Mouse (Mus musculus) lung, embryonic 16.5 days (tissue): ENCODE data around the gene Frmd6. TPM values are rescaled to one million over a fixed set of nuclear protein-coding genes. Genes with fewer than 3 reads are reported as not detected.

Source experiments
- ATAC-seq: fragments of 200-750 bp; cut with Nextera tagmentation; 2 replicates; pipeline ENCODE4 v1.8.0; 2017; ENCODE audit warnings: low read depth, mild to moderate bottlenecking, moderate library complexity
- H3K27ac ChIP-seq: fragments of 300-500 bp; sonication (generic); 2 replicates; pipeline ENCODE4 v1.5.1; 2014; ENCODE audit warnings: mild to moderate bottlenecking, control low read depth, low read length
- H3K27me3 ChIP-seq: fragments of 300-500 bp; sonication (generic); 2 replicates; pipeline ENCODE4 v1.6.1; 2014; ENCODE audit warnings: low read depth, low read length, mixed read lengths; ENCODE audit not compliant: control insufficient read depth, insufficient read depth
- H3K36me3 ChIP-seq: fragments of 300-500 bp; sonication (generic); 2 replicates; pipeline ENCODE4 v1.6.1; 2014; ENCODE audit warnings: low read length; ENCODE audit not compliant: control insufficient read depth, insufficient read depth
- H3K4me1 ChIP-seq: fragments of 300-500 bp; sonication (generic); replicated peaks from 2 replicates; pipeline ENCODE4 v1.6.1; 2014; ENCODE audit warnings: low read length, mixed read lengths; ENCODE audit not compliant: control insufficient read depth, insufficient read depth
- H3K4me2 ChIP-seq: fragments of 300-500 bp; sonication (generic); 2 replicates; pipeline ENCODE4 v1.6.1; 2014; ENCODE audit warnings: low read depth, low read length, control low read depth
- H3K4me3 ChIP-seq: fragments of 300-500 bp; sonication (generic); 2 replicates; pipeline ENCODE4 v1.5.1; 2014; ENCODE audit warnings: mild to moderate bottlenecking, low read length, control low read depth
- H3K9ac ChIP-seq: fragments of 300-500 bp; sonication (generic); 2 replicates; pipeline ENCODE4 v1.6.1; 2014; ENCODE audit warnings: low read length, control low read depth
- H3K9me3 ChIP-seq: fragments of 300-500 bp; sonication (generic); 2 replicates; pipeline ENCODE4 v1.6.1; 2016; ENCODE audit warnings: low read length; ENCODE audit not compliant: control insufficient read depth
- WGBS: fragments of 180-500 bp; shearing (Covaris S2); extraction: QIAGEN DNeasy Blood & Tissue Kit; methylation state at CpG from one replicate; pipeline ENCODE4 v1.1.7; 2014; 5-methylcytosine and 5-hydroxymethylcytosine counted together
- polyA plus RNA-seq: library from polyadenylated mRNA; unstranded; fragments of >200 nt; fragmentation: Nextera tagmentation; extraction: Ambion mirVana; gene quantifications from 2 replicates; pipeline ENCODE4 v1.2.1, GENCODE M21; 2015

Gene Frmd6
- polyA plus RNA-seq, 1 experiment from 2014 or later: 38.9 TPM

DNA sequence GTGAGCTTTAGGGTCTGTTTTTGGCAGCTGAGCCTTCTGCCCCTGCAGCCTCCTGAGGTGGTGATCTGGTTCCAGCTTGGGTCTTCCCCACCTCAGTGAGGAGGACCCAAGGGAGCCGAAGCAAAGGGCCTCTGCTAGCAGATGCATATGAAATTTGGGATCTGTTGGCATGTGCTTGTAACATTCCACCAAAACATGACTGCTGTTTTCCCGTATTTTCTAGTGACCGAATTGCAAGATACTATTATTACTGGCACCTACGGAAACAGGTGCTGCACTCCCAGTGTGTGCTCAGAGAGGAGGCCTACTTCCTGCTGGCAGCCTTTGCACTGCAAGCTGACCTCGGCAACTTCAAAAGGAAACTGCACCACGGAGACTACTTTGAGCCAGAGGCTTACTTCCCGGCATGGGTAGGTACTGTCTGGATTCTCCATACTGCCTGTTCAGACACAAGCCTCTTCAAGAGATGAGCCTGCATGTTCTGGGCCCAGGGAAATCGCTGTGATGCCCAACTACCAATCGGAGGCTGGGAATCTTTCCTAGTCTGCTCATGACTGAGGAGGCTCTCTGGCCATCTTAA lies 55.2 kb downstream of the Frmd6 start:
- Histone ChIP-seq H3K9me3 (no peaks in the 10 kb centered on the region), H3K4me1 (peaks cover 11% of the 10 kb centered on the region), H3K27me3 (no peaks in the 10 kb centered on the region), H3K27ac (no peak overlapping the region; the same call in 1 of the 2 replicates), H3K36me3 (peaks cover 32% of the 10 kb centered on the region), H3K4me3 (no peak overlapping the region), H3K9ac (no peak overlapping the region), H3K4me2 (no peak overlapping the region)
- WGBS: 60% methylated on average over 9 of the region's 9 CpGs
- no peak for ATAC-seq

DNA sequence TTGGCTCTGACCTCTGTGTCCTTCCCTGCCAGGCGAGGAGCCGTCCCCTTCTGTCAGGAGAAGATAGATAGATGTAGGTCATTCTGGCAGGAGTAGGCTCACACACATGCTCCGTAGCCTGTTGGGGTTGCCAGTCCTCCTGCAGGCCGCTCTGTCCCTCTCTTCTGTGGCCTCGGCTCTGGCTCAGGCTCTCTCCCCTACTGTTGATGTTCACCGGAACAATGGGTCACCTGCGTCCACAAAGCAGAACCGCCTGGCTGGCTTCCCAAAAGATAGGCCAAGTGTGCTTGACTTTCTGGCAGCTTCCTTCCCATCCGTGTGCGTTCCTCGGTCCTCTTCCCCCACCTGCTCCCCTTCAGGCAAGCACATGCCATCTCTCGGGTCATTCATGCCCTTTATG lies 56.0 kb downstream of the Frmd6 start:
- Histone ChIP-seq H3K27me3 (no peaks in the 10 kb centered on the region), H3K36me3 (peaks cover 34% of the 10 kb centered on the region), H3K9ac (no peak overlapping the region), H3K9me3 (no peaks in the 10 kb centered on the region), H3K4me1 (peaks cover 9% of the 10 kb centered on the region), H3K4me2 (no peak overlapping the region), H3K27ac (peak overlapping the region; percentile 42), H3K4me3 (no peak overlapping the region)
- WGBS: 38% methylated on average over 12 of the region's 12 CpGs
- ATAC-seq: peak; percentile 34; the same call in 1 of the 2 replicates

DNA sequence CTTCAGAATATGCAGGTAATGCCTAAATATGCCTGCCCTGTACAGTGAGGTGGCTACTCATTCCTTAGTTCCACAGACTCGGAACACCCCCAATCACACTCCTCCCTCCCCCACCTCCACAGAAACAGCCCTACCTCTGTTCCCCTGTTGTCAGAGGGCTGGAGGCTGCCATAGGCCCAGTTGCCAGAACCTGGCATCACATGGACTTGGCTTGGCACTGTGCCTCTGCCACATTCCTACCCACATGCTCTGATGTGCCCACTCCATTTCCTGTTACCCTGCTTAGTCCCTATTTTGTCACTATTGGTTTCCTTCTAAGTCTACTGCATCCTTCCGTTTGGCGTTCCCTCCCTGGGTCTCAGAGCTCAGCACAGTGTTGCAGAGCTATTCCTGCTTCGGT lies 56.5 kb downstream of the Frmd6 start:
- 80% methylated on average over 4 of the region's 4 CpGs for WGBS
- no peaks in the 10 kb centered on the region for H3K9me3 ChIP-seq
- no peak overlapping the region for H3K4me2 ChIP-seq
- H3K9ac ChIP-seq: no peak overlapping the region
- H3K27me3 ChIP-seq: no peaks in the 10 kb centered on the region
- no peak overlapping the region for H3K4me3 ChIP-seq
- H3K4me1 ChIP-seq: peaks cover 9% of the 10 kb centered on the region
- peak; percentile 18; the same call in 1 of the 2 replicates for ATAC-seq
- H3K36me3 ChIP-seq: peaks cover 34% of the 10 kb centered on the region
- peak overlapping the region; percentile 42 for H3K27ac ChIP-seq

DNA sequence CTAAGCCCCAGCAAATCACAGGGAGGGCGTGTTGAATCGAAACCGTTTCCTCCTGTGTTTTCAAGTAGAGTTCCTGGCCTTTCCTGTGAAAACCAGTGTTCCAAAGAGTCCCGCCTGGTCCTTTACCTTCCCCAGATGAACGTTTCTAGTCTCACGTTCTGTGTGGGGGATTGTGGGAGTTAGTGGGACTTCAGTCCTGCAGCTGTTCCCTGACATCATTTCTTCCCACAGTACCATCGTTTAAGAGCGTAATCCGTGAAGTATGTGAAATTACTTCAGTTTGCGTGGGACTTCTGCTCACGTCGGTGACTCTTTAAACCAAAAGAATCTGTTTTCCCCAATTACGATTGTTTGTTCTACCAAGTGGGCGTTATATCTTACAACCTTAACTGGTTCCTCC lies 57.8 kb downstream of the Frmd6 start:
- Histone ChIP-seq H3K36me3 (peaks cover 32% of the 10 kb centered on the region), H3K9me3 (no peaks in the 10 kb centered on the region), H3K9ac (no peak overlapping the region), H3K27me3 (no peaks in the 10 kb centered on the region), H3K4me2 (no peak overlapping the region), H3K27ac (no peak overlapping the region), H3K4me3 (no peak overlapping the region), H3K4me1 (peaks cover 9% of the 10 kb centered on the region)
- no peak for ATAC-seq
- WGBS: 89% methylated on average over 14 of the region's 14 CpGs

DNA sequence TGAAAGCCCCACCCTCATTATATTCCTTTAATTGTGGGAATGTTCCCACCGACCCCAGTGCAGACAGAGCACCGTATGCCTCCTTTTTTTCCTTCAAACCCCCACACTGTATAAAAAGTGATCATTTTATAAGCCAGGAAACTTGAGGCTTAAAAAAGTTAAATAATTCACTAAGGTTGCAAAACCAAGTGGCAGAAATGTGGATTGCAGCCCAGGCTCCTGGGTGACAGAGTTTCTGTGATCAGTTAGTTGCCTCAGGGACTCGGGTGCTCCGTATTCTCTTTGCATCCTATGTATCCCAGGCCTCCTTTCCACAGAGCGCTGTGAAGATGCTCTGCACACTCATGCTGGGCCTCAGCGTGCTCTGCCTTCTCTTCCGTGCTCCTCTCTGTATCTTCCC lies 58.8 kb downstream of the Frmd6 start:
- 92% methylated on average over 7 of the region's 7 CpGs for WGBS
- no peak overlapping the region for H3K4me2 ChIP-seq
- H3K27me3 ChIP-seq: no peaks in the 10 kb centered on the region
- peaks cover 24% of the 10 kb centered on the region for H3K36me3 ChIP-seq
- ATAC-seq: no peak
- H3K9ac ChIP-seq: no peak overlapping the region
- H3K9me3 ChIP-seq: no peaks in the 10 kb centered on the region
- no peak overlapping the region for H3K4me3 ChIP-seq
- H3K27ac ChIP-seq: no peak overlapping the region
- H3K4me1 ChIP-seq: peaks cover 9% of the 10 kb centered on the region

DNA sequence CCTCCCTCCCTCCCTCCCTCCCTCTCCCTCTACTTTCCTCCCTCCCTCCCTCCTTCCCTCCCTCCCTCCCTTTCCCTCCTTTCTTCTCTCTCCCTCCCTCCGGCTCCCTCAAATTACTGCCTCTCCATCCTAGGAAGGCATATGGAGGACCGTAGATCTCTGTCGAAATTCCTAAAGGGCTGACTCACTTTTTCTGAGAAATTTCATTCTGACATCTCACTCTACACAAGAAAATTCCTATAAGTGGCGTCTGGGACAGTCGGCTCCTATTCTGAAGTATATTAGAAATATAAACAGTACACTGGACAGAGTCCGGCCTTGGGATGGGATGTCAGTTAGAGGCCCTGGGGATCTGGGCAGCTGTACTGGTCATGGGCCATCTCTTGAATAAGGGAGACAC lies 59.7 kb downstream of the Frmd6 start:
- 53% methylated on average over 5 of the region's 6 CpGs for WGBS
- Histone ChIP-seq H3K27me3 (no peaks in the 10 kb centered on the region), H3K9me3 (no peaks in the 10 kb centered on the region), H3K4me1 (peaks cover 9% of the 10 kb centered on the region), H3K9ac (no peak overlapping the region), H3K4me2 (no peak overlapping the region), H3K36me3 (peaks cover 25% of the 10 kb centered on the region), H3K4me3 (no peak overlapping the region), H3K27ac (no peak overlapping the region)
- no peak for ATAC-seq

DNA sequence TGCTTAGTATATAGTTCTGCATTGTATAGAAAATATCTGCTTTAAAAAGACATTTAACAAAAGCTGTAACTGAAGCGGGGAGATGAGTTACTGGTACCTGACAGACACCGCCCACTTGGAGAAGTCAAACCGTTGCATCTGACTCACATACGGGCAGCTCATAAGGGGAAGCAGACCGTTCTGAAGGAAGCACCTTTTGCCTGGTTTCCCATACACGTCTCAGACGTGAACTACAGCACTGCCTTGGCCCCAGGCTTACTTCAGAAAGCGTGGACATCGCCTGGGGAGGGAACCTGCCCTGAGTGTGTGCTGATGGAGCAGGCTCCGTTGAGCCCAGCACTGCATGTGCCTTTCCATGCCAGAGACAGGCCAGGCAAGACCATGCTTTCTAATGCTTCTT lies 60.3 kb downstream of the Frmd6 start:
- WGBS: 74% methylated on average over 10 of the region's 10 CpGs
- Histone ChIP-seq H3K4me2 (no peak overlapping the region), H3K27ac (no peak overlapping the region), H3K4me3 (no peak overlapping the region), H3K9me3 (no peaks in the 10 kb centered on the region), H3K36me3 (peaks cover 31% of the 10 kb centered on the region), H3K9ac (no peak overlapping the region), H3K4me1 (peaks cover 9% of the 10 kb centered on the region), H3K27me3 (no peaks in the 10 kb centered on the region)
- no peak for ATAC-seq

DNA sequence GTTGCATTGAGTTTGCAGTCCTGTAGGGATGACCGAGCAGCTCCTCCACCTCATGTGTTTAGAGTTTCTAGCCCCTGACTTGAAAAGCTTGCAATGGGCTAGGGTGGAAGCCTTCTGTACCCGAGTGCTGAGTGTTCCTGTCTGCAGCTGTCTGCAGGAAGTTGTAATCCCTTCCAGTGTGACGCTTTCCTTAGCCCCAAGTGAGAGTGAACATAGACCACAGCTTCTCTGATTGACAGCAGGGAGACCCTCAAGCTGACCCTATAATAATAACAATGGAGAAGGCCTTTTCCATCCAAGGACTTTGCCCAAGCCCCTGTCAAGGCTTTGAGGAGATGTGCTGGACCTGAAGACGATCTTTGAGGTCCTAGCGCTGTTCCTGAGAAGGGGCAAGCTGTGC lies 65.1 kb downstream of the Frmd6 start:
- no peak for ATAC-seq
- Histone ChIP-seq H3K27me3 (no peaks in the 10 kb centered on the region), H3K9me3 (no peaks in the 10 kb centered on the region), H3K27ac (no peak overlapping the region), H3K4me2 (no peak overlapping the region), H3K4me1 (no peaks in the 10 kb centered on the region), H3K9ac (no peak overlapping the region), H3K36me3 (peaks cover 44% of the 10 kb centered on the region), H3K4me3 (no peak overlapping the region)
- 78% methylated on average over 5 of the region's 5 CpGs for WGBS

DNA sequence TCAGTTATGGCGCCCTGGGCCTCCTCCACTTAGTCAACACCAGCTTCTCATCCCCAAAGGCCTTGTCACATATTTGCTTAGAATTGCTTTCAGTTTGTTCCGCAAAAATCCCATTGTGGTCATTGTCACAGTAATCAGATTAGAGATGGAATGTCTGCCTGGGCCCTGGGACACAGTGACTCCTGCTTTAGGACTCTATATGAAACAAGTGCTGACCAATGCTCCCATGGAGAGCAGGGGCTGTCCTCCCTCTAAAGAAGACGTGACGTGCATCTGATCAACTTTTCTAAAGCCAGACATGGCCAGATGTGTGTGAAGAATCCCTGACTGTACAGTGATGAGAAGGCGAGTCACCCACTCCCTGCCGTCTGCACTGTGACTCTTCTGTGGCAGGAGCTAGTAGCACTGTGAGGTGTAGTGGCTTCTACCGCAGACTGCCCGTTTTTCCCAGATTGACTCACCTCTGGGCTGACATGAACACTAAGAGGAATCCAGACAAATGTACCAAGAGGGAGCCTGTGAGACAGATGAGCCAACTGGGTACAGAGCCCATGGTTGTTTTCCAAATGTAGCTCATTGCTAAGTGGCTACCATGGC lies 65.7 kb downstream of the Frmd6 start:
- H3K4me2 ChIP-seq: no peak overlapping the region
- H3K9ac ChIP-seq: no peak overlapping the region
- peaks cover 43% of the 10 kb centered on the region for H3K36me3 ChIP-seq
- no peaks in the 10 kb centered on the region for H3K9me3 ChIP-seq
- H3K27me3 ChIP-seq: no peaks in the 10 kb centered on the region
- H3K27ac ChIP-seq: no peak overlapping the region
- H3K4me3 ChIP-seq: no peak overlapping the region
- WGBS: 88% methylated on average over 8 of the region's 8 CpGs
- no peaks in the 10 kb centered on the region for H3K4me1 ChIP-seq
- ATAC-seq: no peak
